Mouse (Mus musculus) left cerebral cortex, postnatal 36 days (tissue): ENCODE measurements around the gene Adrm1. TPM values are rescaled to one million over a fixed set of nuclear protein-coding genes. Genes with fewer than 3 reads are reported as not detected.

Experiments used
- DNase-seq, 2 experiments: peaks; one replicate each; pipeline ENCODE4 v3.0.0; 2021 to 2022; ENCODE audit warnings: low spot score in 2 of 2, mixed read lengths in 1 of 2
- intact Hi-C: fragments of 180-260 bp; cut with DNase I; formaldehyde crosslinking; loops from one replicate; pipeline ENCODE4 v1.15.1; 2025
- microRNA-seq: library from miRNA; unstranded; fragments of <30 nt; microRNA quantifications from one replicate; pipeline ENCODE4 v1.2.0, GENCODE M21; 2022
- total RNA-seq, 2 experiments: library from RNA; stranded (reverse); gene quantifications; 2 replicates each; pipeline ENCODE4 v1.2.3; 2021

Adrm1 gene
- total RNA-seq, 2 experiments from 2014 or later: 95.4 to 105 TPM

GRCm38 (mm10) chr2:180215011-180215461 lies 43.8 kb downstream of the Adrm1 start:
- no peak for DNase-seq
- intact Hi-C loops: no loop called here

- intact Hi-C loops: no loop called here
- no peak for DNase-seq
Measured at GRCm38 (mm10) chr2:180215951-180216350, 44.7 kb downstream of the Adrm1 start.

- DNase-seq: no peak
- intact Hi-C loops: no loop called here
Measured at GRCm38 (mm10) chr2:180216921-180217320, 45.6 kb downstream of the Adrm1 start.

- intact Hi-C loops: no loop called here
- no peak for DNase-seq
Measured at GRCm38 (mm10) chr2:180217587-180217986, 46.3 kb downstream of the Adrm1 start.

- DNase-seq: no peak
- intact Hi-C loops: no loop called here
Measured at GRCm38 (mm10) chr2:180218241-180218640, 47.0 kb downstream of the Adrm1 start.

- no peak for DNase-seq
- intact Hi-C loops: no loop called here
Measured at GRCm38 (mm10) chr2:180218677-180219076, 47.4 kb downstream of the Adrm1 start.

DNA sequence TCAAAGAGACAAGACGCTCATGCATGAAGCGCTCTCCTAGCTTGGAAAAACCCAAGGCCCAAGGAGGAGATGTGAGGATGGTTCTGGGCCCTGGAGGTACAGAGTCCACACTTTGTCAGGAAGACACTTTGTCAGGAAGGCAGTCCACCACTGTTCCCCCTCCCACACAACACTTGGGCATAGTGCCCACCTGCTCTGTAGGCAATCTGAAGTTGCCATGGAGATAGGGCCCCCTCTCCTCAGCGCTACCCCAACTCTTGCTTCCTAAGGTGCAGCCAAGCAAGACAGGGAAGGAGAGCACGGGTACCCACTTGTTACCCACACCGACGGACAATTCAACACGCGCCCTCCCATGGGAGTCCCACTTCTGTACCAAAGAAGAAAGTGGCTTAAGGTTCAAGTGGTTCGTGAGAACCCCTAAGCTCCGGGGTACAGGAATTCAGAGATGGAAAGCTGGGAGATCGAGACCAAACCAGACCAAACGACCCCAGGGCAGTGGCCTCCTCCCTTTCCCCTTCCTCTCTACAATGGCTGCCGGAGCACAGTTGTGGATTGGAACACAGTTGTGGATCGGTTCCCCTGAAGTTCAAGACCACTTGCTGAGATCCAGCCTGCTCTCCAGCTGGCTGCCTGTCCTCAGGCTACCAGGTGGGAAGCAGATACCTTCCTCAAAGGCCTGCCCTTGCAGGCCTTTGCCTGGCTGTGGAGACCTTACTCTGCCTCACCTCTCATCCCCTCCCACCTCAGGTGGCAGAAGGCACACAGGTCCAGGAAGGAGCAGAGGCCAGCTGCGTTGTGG lies 48.1 kb downstream of the Adrm1 start:
- DNase-seq: no peak
- intact Hi-C loops: no loop called here

DNA sequence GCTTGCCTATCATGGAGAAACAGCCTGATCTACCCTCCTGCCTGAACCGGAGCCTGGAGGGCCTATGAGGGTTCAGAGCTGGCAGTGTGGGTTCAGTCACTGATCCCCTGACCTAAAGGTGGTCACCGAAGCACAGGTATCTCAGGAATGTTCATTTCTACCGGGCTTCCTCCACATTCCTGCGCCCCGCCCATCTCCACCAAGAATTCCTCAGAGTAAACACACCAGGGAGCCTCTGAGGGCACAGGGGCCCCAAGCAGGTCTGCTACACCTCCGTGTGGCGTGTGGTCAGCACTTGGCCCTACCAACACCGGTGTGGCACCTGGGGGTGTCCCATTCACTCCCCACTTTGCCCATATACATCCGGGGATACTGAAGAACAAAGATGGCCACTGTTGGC lies 48.9 kb downstream of the Adrm1 start:
- intact Hi-C loops: no loop called here
- no peak for DNase-seq

- no peak for DNase-seq
- intact Hi-C loops: no loop called here
Measured at GRCm38 (mm10) chr2:180221051-180221450, 49.8 kb downstream of the Adrm1 start.

- intact Hi-C loops: no loop called here
- DNase-seq: no peak
Measured at GRCm38 (mm10) chr2:180222250-180222649, 51.0 kb downstream of the Adrm1 start.

- intact Hi-C loops: no loop called here
- DNase-seq: no peak
Measured at GRCm38 (mm10) chr2:180224647-180225043, 53.4 kb downstream of the Adrm1 start.

DNA sequence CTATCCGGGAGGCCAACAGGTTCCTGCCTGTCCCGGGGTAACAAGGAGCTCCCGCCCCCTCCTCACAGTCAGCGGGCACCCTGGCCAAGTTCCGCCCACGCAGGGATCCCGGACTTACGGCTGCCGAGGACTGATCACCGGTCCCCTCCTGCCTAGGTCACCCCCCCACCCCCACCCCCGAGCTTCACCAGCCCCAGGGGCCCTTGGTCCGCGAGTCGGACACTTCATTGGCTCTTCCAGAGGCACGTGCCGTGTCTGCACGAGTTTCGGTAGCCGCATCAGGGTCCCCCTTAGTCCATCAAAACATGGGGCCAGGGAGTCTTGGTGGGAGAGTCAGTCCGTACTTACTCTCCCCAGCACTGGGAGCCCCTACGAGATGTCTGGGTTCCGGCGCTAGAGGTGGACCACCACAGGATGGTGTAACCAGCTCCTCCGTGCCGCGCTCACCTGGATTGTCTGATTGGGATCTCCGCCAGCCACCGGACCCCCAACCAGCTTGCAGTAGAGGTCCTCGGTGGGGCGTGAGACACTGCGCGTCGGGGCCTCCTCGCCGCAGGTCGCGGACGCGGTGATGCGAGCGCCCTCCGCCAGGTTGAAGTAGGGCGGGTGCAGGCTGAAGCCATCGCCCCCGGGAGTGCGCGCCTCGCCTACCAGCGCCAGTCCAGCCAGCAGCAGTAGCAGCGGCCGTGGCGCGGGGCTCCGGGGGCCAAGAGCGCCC lies 53.9 kb downstream of the Adrm1 start:
- no peak for DNase-seq
- intact Hi-C loops: no loop called here

Small RNA genes within 50 kb of the gene (microRNA-seq; reads per million reads assigned to microRNA genes)
- not detected for gene Mir7005

Other genes starting within 250 kb of the Adrm1 start
- gene Taf4, start 194.8 kb upstream of the Adrm1 start, total RNA-seq: 10 to 100 TPM; 15.8 to 24.3 TPM
- 100 to 1,000 TPM; 107 to 114 TPM for gene Lsm14b, start 146.5 kb upstream of the Adrm1 start, total RNA-seq
- gene Psma7, start 129.1 kb upstream of the Adrm1 start, total RNA-seq: 100 to 1,000 TPM; 163 to 172 TPM
- 10 to 100 TPM; 36.1 to 39.1 TPM for gene Ss18l1, start 129.0 kb upstream of the Adrm1 start, total RNA-seq
- 10 to 100 TPM; 12.6 to 19.1 TPM for gene Mtg2, start 100.9 kb upstream of the Adrm1 start, total RNA-seq
- gene Hrh3, start 67.0 kb upstream of the Adrm1 start, total RNA-seq: 10 to 100 TPM; 94.8 to 99.4 TPM
- 10 to 100 TPM; 44.2 to 50.4 TPM for gene Osbpl2, start 52.2 kb upstream of the Adrm1 start, total RNA-seq
- 1 to 10 TPM; 6.3 to 7.2 TPM for gene Lama5, start 54.4 kb downstream of the Adrm1 start, total RNA-seq
- 100 to 1,000 TPM; 622 to 695 TPM for gene Rps21, start 85.9 kb downstream of the Adrm1 start, total RNA-seq
- 10 to 100 TPM; 26.5 to 31.7 TPM for gene Cables2, start 102.0 kb downstream of the Adrm1 start, total RNA-seq
- not detected for gene Rbbp8nl, start 118.4 kb downstream of the Adrm1 start, total RNA-seq
- not detected for gene Gata5, start 163.2 kb downstream of the Adrm1 start, total RNA-seq